Comparison of ENCODE assay signal across 8 mouse cellular contexts in genomic region chrX:139209829-139210225, GRCm38 (mm10). TPM values are rescaled to one million over a fixed set of nuclear protein-coding genes. Genes with fewer than 3 reads are reported as not detected.
DNase-seq lines count a peak whose midpoint lies in the region; ATAC-seq lines count a peak whose summit lies in the region.

TSS of gene Mum1l1 (plus strand) at chrX:139210042.

- WGBS in hindbrain, embryonic 15.5 days = 19% methylated on average over 31 of the region's 31 CpGs
- 11% methylated on average over 19 of the region's 31 CpGs for WGBS in limb, embryonic 12.5 days
- 6% methylated on average over 19 of the region's 31 CpGs for WGBS in midbrain, embryonic 12.5 days

- peaks cover 2% of the 10 kb centered on the region; the same call in 1 of the 2 replicates for H3K27me3 ChIP-seq in hindbrain, embryonic 15.5 days
- peaks cover 4% of the 10 kb centered on the region for H3K27me3 ChIP-seq in limb, embryonic 12.5 days
- peaks cover 1% of the 10 kb centered on the region; the same call in 1 of the 2 replicates for H3K27me3 ChIP-seq in midbrain, embryonic 12.5 days

- DNase-seq in adrenal gland, adult 2 months = peak; percentile 74
- DNase-seq in cerebellum, postnatal 4 days (ENCODE audit: low spot score in 2 of 2) = peak; percentile 34 to 53
- DNase-seq in gastrocnemius, postnatal 10 days = peak; percentile 75
- peak; percentile 50 to 68 for DNase-seq in spleen, postnatal 4 days (ENCODE audit: low spot score in 2 of 2)
- DNase-seq in T-cell, adult 2 months (ENCODE audit: low spot score) = no peak

- no peaks in the 10 kb centered on the region for H3K4me1 ChIP-seq in hindbrain, embryonic 15.5 days (replicated peaks)
- 0 out of 2 replicates have a peak, but pooled peaks cover 4% of the 10 kb centered on the region for H3K4me1 ChIP-seq in limb, embryonic 12.5 days (replicated peaks)
- H3K4me1 ChIP-seq in midbrain, embryonic 12.5 days = no peaks in the 10 kb centered on the region

- no peak within 1 kb of the TSS for H3K27ac ChIP-seq in hindbrain, embryonic 15.5 days (replicated peaks)
- peak within 1 kb of the TSS; percentile 78; the same call in 1 of the 2 replicates for H3K27ac ChIP-seq in limb, embryonic 12.5 days
- H3K27ac ChIP-seq in midbrain, embryonic 12.5 days (replicated peaks) = no peak within 1 kb of the TSS

- H3K9me3 ChIP-seq in hindbrain, embryonic 15.5 days = no peaks in the 10 kb centered on the region
- H3K9me3 ChIP-seq in limb, embryonic 12.5 days = no peaks in the 10 kb centered on the region
- no peaks in the 10 kb centered on the region for H3K9me3 ChIP-seq in midbrain, embryonic 12.5 days

- H3K4me2 ChIP-seq in hindbrain, embryonic 15.5 days = peak within 1 kb of the TSS; percentile 66
- H3K4me2 ChIP-seq in limb, embryonic 12.5 days = peak within 1 kb of the TSS; percentile 50
- peak within 1 kb of the TSS; percentile 59 for H3K4me2 ChIP-seq in midbrain, embryonic 12.5 days (replicated peaks)

- peak within 1 kb of the TSS; percentile 50 for H3K4me3 ChIP-seq in hindbrain, embryonic 15.5 days
- peak within 1 kb of the TSS; percentile 49 for H3K4me3 ChIP-seq in limb, embryonic 12.5 days (replicated peaks)
- peak within 1 kb of the TSS; percentile 44 for H3K4me3 ChIP-seq in midbrain, embryonic 12.5 days

- H3K36me3 ChIP-seq in hindbrain, embryonic 15.5 days = no peaks in the 10 kb centered on the region
- no peaks in the 10 kb centered on the region for H3K36me3 ChIP-seq in limb, embryonic 12.5 days
- H3K36me3 ChIP-seq in midbrain, embryonic 12.5 days = no peaks in the 10 kb centered on the region

- ATAC-seq in hindbrain, embryonic 15.5 days (ENCODE audit: low FRiP score, low read depth) = peak; percentile 87
- peak; percentile 89 for ATAC-seq in limb, embryonic 12.5 days (ENCODE audit: insufficient number of reproducible peaks, insufficient read depth, low FRiP score, low TSS enrichment, low read depth)
- ATAC-seq in midbrain, embryonic 12.5 days (ENCODE audit: low FRiP score, low read depth) = peak; percentile 96

- H3K9ac ChIP-seq in hindbrain, embryonic 15.5 days = peak within 1 kb of the TSS; percentile 40
- H3K9ac ChIP-seq in limb, embryonic 12.5 days (replicated peaks) = peak within 1 kb of the TSS; percentile 50; the same call in 1 of the 2 replicates
- H3K9ac ChIP-seq in midbrain, embryonic 12.5 days (replicated peaks) = 0 out of 2 replicates have a peak within 1 kb of the TSS, but pooled peaks have one; percentile 24

RNA-seq across cellular contexts. Expression of gene Mum1l1, which starts in this region (rescaled TPM):
- 1 to 10 TPM; 2.2 to 4.3 TPM for total RNA-seq in adrenal gland, adult 2 months (2021)
- polyA plus RNA-seq in adrenal gland, adult 2 months (2012; rRNA removed) = 0.04 and 0.31 TPM in 2 replicates
- total RNA-seq in gastrocnemius, postnatal 10 days (2021) = 10 to 100 TPM in 1 of 2 experiments, 1 to 10 TPM in 1; 9.7 to 12.4 TPM
- polyA plus RNA-seq in hindbrain, embryonic 15.5 days (2015; fragmentation: Nextera tagmentation; extraction: Ambion mirVana) = 10.8 and 11.3 TPM in 2 replicates
- 36.3 and 41.0 TPM in 2 replicates for polyA plus RNA-seq in limb, embryonic 12.5 days (2016; fragmentation: Nextera tagmentation; extraction: Ambion mirVana)
- polyA plus RNA-seq in midbrain, embryonic 12.5 days (2016; fragmentation: Nextera tagmentation; extraction: Ambion mirVana) = 12.5 and 14.4 TPM in 2 replicates
